Mouse (Mus musculus) kidney, embryonic 16.5 days (tissue): Measurements from ENCODE around the gene Mccc1. TPM values are rescaled to one million over a fixed set of nuclear protein-coding genes. Genes with fewer than 3 reads are reported as not detected.

ENCODE experiments used
- ATAC-seq: fragments of 200-750 bp; cut with Nextera tagmentation; 2 replicates; pipeline ENCODE4 v1.8.0; 2017; ENCODE audit warnings: moderate TSS enrichment; ENCODE audit not compliant: low FRiP score, low TSS enrichment
- H3K27ac ChIP-seq: fragments of 300-500 bp; sonication (generic); 2 replicates; pipeline ENCODE4 v1.5.1; 2014; ENCODE audit warnings: low read length
- H3K27me3 ChIP-seq: fragments of 300-500 bp; sonication (generic); 2 replicates; pipeline ENCODE4 v1.6.1; 2014; ENCODE audit warnings: low read length, control low read depth, mixed read lengths; ENCODE audit not compliant: insufficient read depth
- H3K36me3 ChIP-seq: fragments of 300-500 bp; sonication (generic); 2 replicates; pipeline ENCODE4 v1.6.1; 2014; ENCODE audit warnings: low read length, control low read depth, mixed read lengths; ENCODE audit not compliant: insufficient read depth
- H3K4me1 ChIP-seq: fragments of 300-500 bp; sonication (generic); 2 replicates; pipeline ENCODE4 v1.6.1; 2014; ENCODE audit warnings: low read length, control low read depth, mixed read lengths; ENCODE audit not compliant: insufficient read depth
- H3K4me2 ChIP-seq: fragments of 300-500 bp; sonication (generic); replicated peaks from 2 replicates; pipeline ENCODE4 v1.6.1; 2014; ENCODE audit warnings: low read depth, low read length
- H3K4me3 ChIP-seq: fragments of 300-500 bp; sonication (generic); 2 replicates; pipeline ENCODE4 v1.5.1; 2014; ENCODE audit warnings: mild to moderate bottlenecking, low read length
- H3K9ac ChIP-seq: fragments of 300-500 bp; sonication (generic); replicated peaks from 2 replicates; pipeline ENCODE4 v1.6.1; 2014; ENCODE audit warnings: low read length
- H3K9me3 ChIP-seq: fragments of 300-500 bp; sonication (generic); 2 replicates; pipeline ENCODE4 v1.6.1; 2016; ENCODE audit warnings: low read length, control low read depth
- WGBS: fragments of 180-500 bp; shearing (Covaris S2); extraction: QIAGEN DNeasy Blood & Tissue Kit; methylation state at CpG from one replicate; pipeline ENCODE4 v1.1.7; 2014; 5-methylcytosine and 5-hydroxymethylcytosine counted together
- polyA plus RNA-seq: library from polyadenylated mRNA; unstranded; fragments of >200 nt; fragmentation: Nextera tagmentation; extraction: Ambion mirVana; gene quantifications from 2 replicates; pipeline ENCODE4 v1.2.1, GENCODE M21; 2015

Mccc1 gene
- polyA plus RNA-seq, 1 experiment from 2014 or later = 73.7 TPM

GRCm38 (mm10) chr3:36004028-36004895 is 3.8 kb upstream of the Mccc1 start:
- WGBS = 64% methylated on average over 4 of the region's 4 CpGs
- no peak overlapping the region for H3K9ac ChIP-seq
- no peaks in the 10 kb centered on the region for H3K4me1 ChIP-seq
- H3K4me2 ChIP-seq = no peak overlapping the region
- no peaks in the 10 kb centered on the region for H3K27me3 ChIP-seq
- no peaks in the 10 kb centered on the region for H3K9me3 ChIP-seq
- no peak for ATAC-seq
- H3K4me3 ChIP-seq = no peak overlapping the region
- no peaks in the 10 kb centered on the region for H3K36me3 ChIP-seq
- no peak overlapping the region for H3K27ac ChIP-seq

GRCm38 (mm10) chr3:35994552-35995531 is 5.6 kb downstream of the Mccc1 start:
- Histone ChIP-seq H3K9ac (no peak overlapping the region), H3K4me3 (no peak overlapping the region), H3K9me3 (no peaks in the 10 kb centered on the region), H3K27ac (no peak overlapping the region), H3K4me1 (no peaks in the 10 kb centered on the region), H3K36me3 (peaks cover 15% of the 10 kb centered on the region), H3K4me2 (no peak overlapping the region), H3K27me3 (no peaks in the 10 kb centered on the region)
- WGBS = 75% methylated on average over 11 of the region's 11 CpGs
- peak; percentile 35; the same call in 1 of the 2 replicates for ATAC-seq

GRCm38 (mm10) chr3:35990715-35991114 is 9.8 kb downstream of the Mccc1 start:
- peaks cover 48% of the 10 kb centered on the region for H3K36me3 ChIP-seq
- ATAC-seq = no peak

GRCm38 (mm10) chr3:35988031-35988430 is 12.4 kb downstream of the Mccc1 start:
- Histone ChIP-seq H3K36me3 (peaks cover 53% of the 10 kb centered on the region), H3K4me2 (no peak overlapping the region), H3K4me1 (no peaks in the 10 kb centered on the region), H3K27ac (no peak overlapping the region), H3K9me3 (no peaks in the 10 kb centered on the region), H3K4me3 (no peak overlapping the region), H3K27me3 (no peaks in the 10 kb centered on the region), H3K9ac (no peak overlapping the region)
- ATAC-seq = no peak
- 95% methylated on average over 6 of the region's 6 CpGs for WGBS

More at GRCm38 (mm10) chr3:35990715-35991114, 9.8 kb downstream of the Mccc1 start:
- H3K9me3 ChIP-seq = no peaks in the 10 kb centered on the region
- H3K9ac ChIP-seq = no peak overlapping the region
- 91% methylated on average over 7 of the region's 7 CpGs for WGBS
- H3K27me3 ChIP-seq = no peaks in the 10 kb centered on the region
- H3K27ac ChIP-seq = no peak overlapping the region
- H3K4me1 ChIP-seq = no peaks in the 10 kb centered on the region
- no peak overlapping the region for H3K4me3 ChIP-seq
- H3K4me2 ChIP-seq = no peak overlapping the region

GRCm38 (mm10) chr3:35986266-35986665 is 14.2 kb downstream of the Mccc1 start:
- Histone ChIP-seq H3K4me1 (no peaks in the 10 kb centered on the region), H3K27ac (no peak overlapping the region), H3K4me2 (no peak overlapping the region), H3K9ac (no peak overlapping the region), H3K36me3 (peaks cover 62% of the 10 kb centered on the region), H3K4me3 (no peak overlapping the region), H3K27me3 (no peaks in the 10 kb centered on the region), H3K9me3 (no peaks in the 10 kb centered on the region)
- no peak for ATAC-seq
- WGBS = 94% methylated on average over 6 of the region's 6 CpGs

GRCm38 (mm10) chr3:35973551-35973950 is 26.9 kb downstream of the Mccc1 start:
- 74% methylated on average over 7 of the region's 7 CpGs for WGBS
- Histone ChIP-seq H3K27ac (no peak overlapping the region), H3K4me1 (no peaks in the 10 kb centered on the region), H3K27me3 (no peaks in the 10 kb centered on the region), H3K4me2 (no peak overlapping the region), H3K36me3 (peaks cover 32% of the 10 kb centered on the region), H3K9me3 (no peaks in the 10 kb centered on the region), H3K4me3 (no peak overlapping the region), H3K9ac (no peak overlapping the region)
- no peak for ATAC-seq

GRCm38 (mm10) chr3:35972985-35973384 is 27.5 kb downstream of the Mccc1 start:
- no peak overlapping the region for H3K4me3 ChIP-seq
- WGBS = 83% methylated on average over 4 of the region's 4 CpGs
- no peaks in the 10 kb centered on the region for H3K4me1 ChIP-seq
- H3K9me3 ChIP-seq = no peaks in the 10 kb centered on the region
- H3K9ac ChIP-seq = no peak overlapping the region
- ATAC-seq = no peak
- H3K4me2 ChIP-seq = no peak overlapping the region
- no peak overlapping the region for H3K27ac ChIP-seq
- H3K36me3 ChIP-seq = peaks cover 32% of the 10 kb centered on the region
- H3K27me3 ChIP-seq = no peaks in the 10 kb centered on the region

GRCm38 (mm10) chr3:35971149-35971548 is 29.3 kb downstream of the Mccc1 start:
- peaks cover 30% of the 10 kb centered on the region for H3K36me3 ChIP-seq
- no peak overlapping the region for H3K4me2 ChIP-seq
- no peak for ATAC-seq
- no peak overlapping the region for H3K9ac ChIP-seq
- WGBS = 93% methylated on average over 12 of the region's 12 CpGs
- H3K27ac ChIP-seq = no peak overlapping the region
- no peaks in the 10 kb centered on the region for H3K27me3 ChIP-seq
- H3K4me1 ChIP-seq = no peaks in the 10 kb centered on the region
- H3K4me3 ChIP-seq = no peak overlapping the region
- no peaks in the 10 kb centered on the region for H3K9me3 ChIP-seq

- no peaks in the 10 kb centered on the region for H3K27me3 ChIP-seq
- no peak for ATAC-seq
- no peaks in the 10 kb centered on the region for H3K4me1 ChIP-seq
- 80% methylated on average over 4 of the region's 4 CpGs for WGBS
- no peak overlapping the region for H3K4me2 ChIP-seq
- H3K9ac ChIP-seq = no peak overlapping the region
- H3K4me3 ChIP-seq = no peak overlapping the region
- peaks cover 24% of the 10 kb centered on the region for H3K36me3 ChIP-seq
- H3K27ac ChIP-seq = no peak overlapping the region
- H3K9me3 ChIP-seq = no peaks in the 10 kb centered on the region
These were observed 30.0 kb downstream of the Mccc1 start for GRCm38 (mm10) chr3:35970441-35970840.
